23 mouse cellular contexts compared by ENCODE assay signal in the genomic region with DNA sequence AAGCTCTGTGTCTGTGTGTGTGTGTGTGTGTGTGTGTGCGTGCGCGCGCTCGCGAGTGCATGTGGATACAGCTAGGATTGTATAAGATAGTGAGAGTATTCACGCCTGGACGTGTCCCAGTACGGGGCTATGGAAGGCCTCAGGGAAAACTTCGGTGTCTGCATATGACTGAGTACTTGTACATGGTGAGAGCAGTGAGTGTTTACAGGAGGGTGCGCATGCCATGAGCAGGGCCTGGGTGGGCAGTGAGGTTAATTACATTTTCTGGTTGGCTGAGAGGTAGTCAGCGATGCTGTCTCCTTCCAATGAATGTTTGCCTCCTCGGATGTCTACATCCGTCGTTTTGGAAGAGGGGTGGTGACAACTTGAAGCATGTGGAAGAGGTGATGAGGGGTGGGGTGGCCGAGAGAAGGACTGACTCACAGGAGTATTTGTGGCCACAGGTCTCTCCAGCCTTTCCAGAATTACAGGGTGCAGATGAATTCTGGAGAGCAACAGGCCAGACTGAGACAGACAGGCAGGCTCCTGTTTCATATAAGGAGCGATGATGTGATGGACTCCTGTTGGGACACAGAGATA.
"Had no signal": no experiment of that assay in that cellular context is flagged by ENCODE, and none has a peak within 500 bp of the region (broad histone marks: within the 10 kb centered on the region; RNA-seq: fewer than 3 reads in every experiment).

No protein-coding gene starts in this region.

- H3K9me3 ChIP-seq: limb, embryonic 10.5 days; limb, embryonic 13.5 days; liver, embryonic 12.5 days; liver, embryonic 15.5 days; lung, embryonic 15.5 days; megakaryocyte, embryonic 14.5 days; midbrain, embryonic 10.5 days; midbrain, embryonic 13.5 days; neural tube, embryonic 13.5 days; stomach, embryonic 15.5 days had no signal

- H3K36me3 ChIP-seq: limb, embryonic 10.5 days; limb, embryonic 13.5 days; liver, embryonic 12.5 days; liver, embryonic 15.5 days; lung, embryonic 15.5 days; midbrain, embryonic 10.5 days; midbrain, embryonic 13.5 days; neural tube, embryonic 13.5 days; stomach, embryonic 15.5 days had no signal

- DNase-seq: kidney, postnatal 14 days; layer of hippocampus, adult 9-11 months; liver; lung, adult 18-20 months; lung, postnatal 10 days; lung, postnatal 36 days; retina, postnatal 1 day; right cerebral cortex, postnatal 25 days; spleen, adult 18-20 months; thymus, postnatal 4 days had no signal

- H3K4me2 ChIP-seq: limb, embryonic 13.5 days; liver, embryonic 12.5 days; liver, embryonic 15.5 days; lung, embryonic 15.5 days; midbrain, embryonic 13.5 days; neural tube, embryonic 13.5 days; stomach, embryonic 15.5 days had no signal

- H3K4me3 ChIP-seq: layer of hippocampus, adult 2 months; limb, embryonic 10.5 days; limb, embryonic 13.5 days; liver, embryonic 12.5 days; liver, embryonic 15.5 days; lung, embryonic 15.5 days; megakaryocyte, embryonic 14.5 days; midbrain, embryonic 10.5 days; midbrain, embryonic 13.5 days; myocyte; neural tube, embryonic 13.5 days; stomach, embryonic 15.5 days had no signal

- H3K27ac ChIP-seq: layer of hippocampus, adult 2 months; limb, embryonic 10.5 days; limb, embryonic 13.5 days; liver, embryonic 12.5 days; liver, embryonic 15.5 days; lung, embryonic 15.5 days; midbrain, embryonic 10.5 days; midbrain, embryonic 13.5 days; neural tube, embryonic 13.5 days; stomach, embryonic 15.5 days had no signal

- ATAC-seq: liver, embryonic 12.5 days; midbrain, embryonic 13.5 days; midbrain, embryonic 16.5 days had no signal

- H3K4me1 ChIP-seq: liver, embryonic 12.5 days; liver, embryonic 15.5 days; megakaryocyte, embryonic 14.5 days had no signal

- H3K27me3 ChIP-seq: liver, embryonic 12.5 days; liver, embryonic 15.5 days; lung, embryonic 15.5 days; midbrain, embryonic 13.5 days; neural tube, embryonic 13.5 days; stomach, embryonic 15.5 days had no signal

- H3K9ac ChIP-seq: limb, embryonic 13.5 days; liver, embryonic 12.5 days; liver, embryonic 15.5 days; lung, embryonic 15.5 days; midbrain, embryonic 13.5 days; neural tube, embryonic 13.5 days; stomach, embryonic 15.5 days had no signal
